Mouse (Mus musculus) cerebellum, adult 11 months (tissue): Measurements from ENCODE around the gene Pkib.

ENCODE experiments used
- DNase-seq: peaks from one replicate; pipeline ENCODE4 v3.0.0; 2022

Gene Pkib

DNA sequence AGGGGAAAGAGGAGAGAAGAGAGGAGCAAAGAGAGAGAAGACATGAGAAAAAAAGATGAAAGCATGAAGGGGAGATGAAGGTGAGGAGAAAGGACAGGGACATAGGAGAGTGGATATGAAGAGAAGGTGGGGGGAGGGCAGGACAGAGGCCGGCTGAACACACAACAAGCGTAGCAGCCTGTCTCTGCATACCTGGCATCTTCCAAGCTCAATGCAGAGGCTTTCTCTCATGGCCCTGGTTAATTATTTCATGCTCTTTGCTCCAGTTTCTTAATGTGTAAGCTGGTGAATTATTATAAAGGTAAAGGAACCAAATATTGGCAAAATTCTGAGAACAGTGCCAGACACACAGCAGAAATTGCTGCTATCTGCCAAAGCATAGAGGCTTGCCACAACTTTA is 109.6 kb downstream of the Pkib start:
- no peak for DNase-seq

DNA sequence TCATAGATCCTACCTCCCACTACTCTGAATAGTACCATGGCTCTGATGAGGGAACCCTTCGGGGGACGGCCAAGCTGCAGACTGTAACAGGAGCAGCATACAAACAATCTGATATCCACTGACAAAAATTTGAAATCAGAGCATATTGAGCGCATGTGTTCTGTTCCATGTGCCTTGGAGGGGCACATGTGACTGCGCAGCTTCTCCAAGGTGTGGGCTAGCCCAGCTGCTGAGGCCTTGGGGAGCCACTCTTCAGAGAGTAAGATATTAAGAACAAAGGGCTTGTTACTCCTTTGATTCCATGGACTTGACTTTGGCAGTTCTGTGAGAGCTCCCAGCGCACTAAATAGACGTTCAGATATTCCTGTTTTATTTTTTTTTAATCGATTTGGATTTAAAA is 111.3 kb downstream of the Pkib start:
- no peak for DNase-seq

DNA sequence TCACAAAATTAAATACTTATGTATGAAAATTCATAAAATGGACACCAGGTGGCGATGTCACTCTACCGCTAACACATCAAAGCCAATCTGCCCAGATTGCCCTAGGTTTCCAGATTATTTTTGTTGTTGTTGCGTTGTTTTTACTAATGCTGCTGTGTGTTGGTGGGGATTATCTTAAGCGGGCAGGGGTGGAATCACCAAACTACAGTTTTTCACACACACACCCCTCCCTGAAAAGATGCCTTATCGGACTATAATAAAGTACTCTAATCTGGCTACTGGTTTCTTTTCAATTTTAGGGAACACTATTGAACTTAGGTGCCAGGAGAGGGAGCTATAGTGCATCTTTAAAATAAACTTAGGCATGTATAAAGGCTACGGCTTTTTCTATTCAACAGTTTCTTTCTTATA is 111.8 kb downstream of the Pkib start:
- no peak for DNase-seq

DNA sequence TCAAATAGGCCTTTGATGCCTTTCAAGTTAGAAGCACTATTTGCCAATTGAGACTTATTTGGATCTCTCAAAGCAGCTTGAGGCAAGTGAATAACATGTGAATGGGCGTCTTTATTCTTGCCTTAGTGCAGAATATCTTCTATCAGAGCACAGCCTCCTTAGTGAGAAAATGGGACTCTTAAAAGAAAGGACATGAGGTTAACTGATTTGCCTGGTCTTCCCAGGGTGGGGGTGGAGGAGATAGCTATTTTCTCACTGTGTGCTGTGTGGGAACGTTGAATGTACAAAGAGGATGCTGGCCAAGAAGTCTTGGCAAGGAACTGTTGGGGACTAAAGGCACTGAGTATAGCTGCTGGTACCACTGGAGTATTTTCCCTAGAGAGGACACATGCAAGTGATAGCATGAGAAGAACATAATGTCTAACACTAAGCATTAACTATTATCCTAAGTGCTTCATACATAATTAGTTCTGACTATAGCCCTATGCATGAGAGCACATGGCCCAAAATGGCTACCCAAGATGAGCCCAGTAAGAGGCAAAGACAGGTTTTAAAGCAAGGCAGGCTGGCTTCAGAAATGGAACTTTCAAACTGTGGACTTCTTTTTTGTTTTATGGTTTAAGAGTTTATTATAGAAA is 112.5 kb downstream of the Pkib start:
- DNase-seq, result no peak

DNA sequence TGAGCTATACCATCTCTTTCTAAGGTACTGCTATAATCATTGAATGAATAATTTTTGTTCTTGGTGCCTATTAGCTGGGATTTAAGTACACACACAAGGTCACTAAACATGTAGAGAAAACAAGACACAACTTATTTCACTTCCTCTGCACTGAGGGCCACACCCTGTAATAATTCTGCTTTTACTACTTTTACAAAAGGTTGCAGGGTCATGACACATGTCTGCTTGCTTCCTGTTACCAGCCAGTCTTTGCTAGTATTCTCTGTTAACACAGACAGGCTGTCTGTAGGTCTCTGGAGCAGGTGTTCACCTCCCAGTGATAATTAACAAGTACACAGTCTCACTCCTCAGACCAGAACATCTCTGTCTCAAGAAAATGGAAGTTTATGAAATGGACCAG is 113.7 kb downstream of the Pkib start:
- no peak for DNase-seq

DNA sequence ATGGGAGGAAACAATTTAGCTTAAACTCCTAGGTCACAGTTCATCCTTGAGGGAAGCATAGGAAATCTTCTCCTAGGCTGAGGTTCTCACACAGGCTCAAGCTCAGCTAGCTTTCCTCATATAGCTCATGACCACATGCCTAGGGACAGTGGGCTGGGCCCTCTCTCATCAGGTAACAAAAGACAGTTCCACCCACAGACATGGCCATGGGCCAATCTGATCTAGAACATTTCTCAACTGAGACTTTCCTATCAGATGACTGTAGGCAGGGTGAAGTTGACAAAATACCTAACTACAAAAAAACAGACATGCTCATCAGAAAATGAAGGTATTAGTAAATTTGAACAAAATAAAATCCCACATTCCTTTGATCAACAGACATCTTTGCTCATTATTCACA is 115.3 kb downstream of the Pkib start:
- no peak for DNase-seq

DNA sequence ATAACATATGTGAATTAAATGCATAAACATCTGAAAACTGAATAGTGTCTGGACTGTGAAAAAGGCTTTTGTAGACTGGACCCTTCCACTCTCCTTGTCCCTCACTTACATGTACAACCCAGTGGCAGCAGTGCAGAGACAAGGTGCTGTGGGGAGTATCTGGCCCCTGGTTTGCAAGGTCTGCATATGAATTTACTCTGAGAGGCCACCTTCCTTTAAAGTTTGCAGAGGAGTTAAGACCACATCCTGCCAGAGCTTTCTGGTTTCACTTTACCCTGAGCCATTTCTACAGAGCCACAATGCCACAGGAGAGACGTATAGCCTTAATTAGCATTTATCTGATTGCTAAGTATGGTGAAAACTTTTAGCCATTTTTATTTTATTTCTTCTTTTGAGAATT is 121.6 kb downstream of the Pkib start:
- no peak for DNase-seq

DNA sequence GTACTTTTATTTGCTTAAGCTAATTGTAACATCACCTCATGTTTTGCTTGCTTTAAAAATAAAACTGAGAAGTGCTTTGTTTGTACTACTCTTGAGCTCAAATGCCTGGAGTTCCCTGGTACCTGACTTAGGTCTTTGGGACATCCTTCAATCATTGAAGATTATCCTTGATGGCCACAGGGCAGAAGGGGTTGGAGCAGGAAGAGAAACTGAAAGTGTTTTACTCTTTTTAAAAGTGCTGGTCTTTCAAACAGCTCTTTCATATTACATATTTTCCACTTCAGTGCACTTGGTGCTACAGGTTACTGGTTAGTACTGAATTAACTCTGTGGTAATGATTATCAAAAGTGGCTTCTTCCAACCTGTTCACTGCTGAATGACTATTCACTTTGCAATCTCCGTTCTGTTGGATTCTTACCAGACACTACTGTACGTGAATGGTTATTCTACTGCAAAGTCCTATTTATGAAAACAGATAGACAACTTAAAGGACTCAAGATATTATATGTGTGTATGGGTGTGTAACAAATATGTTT is 123.5 kb downstream of the Pkib start:
- no peak for DNase-seq

DNA sequence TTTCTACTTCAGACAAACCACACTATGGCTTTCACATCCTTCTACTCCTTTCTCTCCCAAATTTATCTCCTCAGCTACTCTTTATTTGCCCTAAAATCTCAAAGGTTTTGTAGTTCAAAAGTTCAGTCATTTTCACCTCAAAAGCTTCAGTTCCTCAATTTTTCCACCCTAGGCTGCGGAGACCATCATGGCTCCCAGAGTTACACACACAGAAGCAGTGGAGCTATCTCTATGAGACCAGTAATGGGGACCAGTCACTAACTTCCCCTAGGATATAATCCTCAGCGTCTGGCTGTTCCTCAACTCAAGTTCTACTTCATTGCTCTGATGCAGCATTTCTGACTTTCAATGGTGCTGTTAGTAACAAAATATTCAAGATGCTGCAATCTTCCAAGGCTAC is 127.2 kb downstream of the Pkib start:
- DNase-seq, result no peak

DNA sequence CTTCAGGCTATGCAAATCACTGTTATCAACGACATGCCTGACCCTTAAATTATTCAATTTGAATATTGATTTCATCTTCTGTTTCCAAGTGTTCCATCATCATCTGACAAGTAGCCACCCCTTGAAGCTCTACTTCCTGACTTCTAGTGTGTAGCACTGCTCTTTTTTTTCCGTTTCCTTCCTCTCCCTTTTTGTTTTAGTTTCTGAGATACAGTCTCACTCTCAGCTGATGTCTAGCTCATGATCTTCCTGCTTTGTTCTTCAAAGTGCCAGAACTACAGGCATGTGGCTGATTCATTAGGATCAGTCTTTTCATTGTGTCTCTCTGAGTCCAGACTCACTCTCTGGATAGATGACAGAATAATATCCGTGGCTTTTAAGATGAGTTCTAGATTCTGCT is 128.9 kb downstream of the Pkib start:
- DNase-seq, result no peak

DNA sequence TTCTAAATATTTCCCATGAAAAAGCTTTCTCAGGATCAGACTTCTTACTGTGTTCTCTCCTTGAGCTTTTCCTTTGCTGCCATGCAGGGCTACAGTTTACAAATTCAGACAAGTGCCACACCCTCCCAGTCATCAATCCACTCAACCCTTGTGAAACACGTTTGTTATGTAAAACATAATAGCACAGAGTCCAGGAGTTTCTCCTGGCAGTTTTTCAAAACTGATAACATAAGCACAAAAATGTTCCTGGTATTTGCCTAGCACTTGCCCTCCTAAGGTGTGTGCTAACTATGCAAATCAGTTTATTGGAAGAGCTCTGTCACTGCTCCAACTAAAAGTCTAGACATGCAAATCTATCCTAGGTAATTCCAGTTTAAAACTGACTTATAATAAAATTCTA is 131.3 kb downstream of the Pkib start:
- no peak for DNase-seq

DNA sequence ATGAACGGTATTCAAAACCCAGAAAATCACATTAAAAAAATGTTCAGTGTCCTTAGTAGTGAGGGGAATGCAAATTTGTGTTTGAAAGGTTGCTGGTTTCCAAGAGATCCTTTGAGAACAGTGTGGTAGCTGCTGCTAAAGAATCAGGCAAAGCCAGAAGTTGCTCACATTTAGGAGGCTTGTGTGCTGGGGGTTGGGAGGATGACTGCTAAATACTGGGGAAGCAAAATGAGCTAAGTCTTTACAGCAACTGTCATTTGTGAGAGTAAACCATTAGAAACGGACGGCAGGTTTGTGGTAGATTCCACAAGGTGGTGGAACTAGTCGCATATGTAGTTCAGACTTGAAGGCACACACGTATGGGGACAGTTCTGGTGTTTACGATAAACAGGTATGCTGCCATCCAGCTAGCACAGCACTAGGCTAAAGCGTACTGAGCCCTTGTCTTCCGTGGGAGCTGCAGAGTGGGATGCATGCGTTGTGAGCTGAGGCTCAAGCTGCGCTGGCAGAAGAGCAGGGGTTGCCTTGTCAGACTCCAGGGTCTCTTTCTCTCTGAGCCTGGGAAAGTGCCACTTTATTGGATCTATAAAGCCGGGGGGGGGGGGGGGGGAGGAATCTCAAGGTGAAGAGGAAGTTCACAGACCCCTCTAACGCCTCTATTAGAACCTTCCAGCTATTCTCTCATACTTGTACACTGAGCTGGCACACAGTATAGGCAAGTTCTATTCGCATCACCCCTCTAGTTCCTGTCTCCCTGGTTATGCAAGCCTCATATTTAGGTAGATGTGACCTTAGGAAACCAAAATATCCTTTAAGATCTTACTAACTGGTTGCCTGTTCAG is 151.7 kb downstream of the Pkib start:
- DNase-seq, result no peak

DNA sequence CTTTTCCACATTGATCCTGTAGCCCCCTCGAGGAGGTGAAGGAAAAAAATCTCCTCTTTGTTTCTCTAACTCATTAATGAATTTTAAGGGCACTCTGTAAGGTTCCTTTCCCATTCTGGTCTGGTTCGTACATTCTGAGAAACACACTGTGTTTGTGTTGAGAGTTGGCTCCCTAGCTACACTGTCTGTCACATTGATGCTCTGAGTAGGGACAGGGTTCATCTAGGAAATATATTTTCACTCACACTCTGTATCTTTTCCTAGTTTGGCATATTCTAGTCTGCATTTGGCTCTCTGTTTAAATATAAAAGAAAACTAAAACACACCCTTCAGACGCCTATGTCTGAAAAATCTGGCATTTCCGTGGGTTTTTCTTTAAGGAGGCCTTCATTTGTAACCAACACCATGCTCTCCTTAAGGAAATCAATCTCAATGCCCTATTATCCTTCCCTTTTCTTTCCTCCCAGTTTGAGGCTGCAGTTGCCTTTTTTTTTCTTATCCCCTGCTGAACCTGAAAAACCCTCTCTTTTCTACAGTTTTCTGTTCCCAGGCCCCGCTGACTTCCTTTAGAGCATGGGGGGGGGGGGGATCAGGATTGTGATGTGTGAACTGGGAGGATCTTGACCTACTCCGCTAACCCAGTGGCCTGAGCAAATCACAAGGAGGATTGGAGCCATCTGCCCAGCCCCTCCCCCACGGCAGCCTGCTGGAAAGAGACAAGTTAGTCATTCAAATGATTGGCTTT is 152.5 kb downstream of the Pkib start:
- DNase-seq, result peak; percentile 46

DNA sequence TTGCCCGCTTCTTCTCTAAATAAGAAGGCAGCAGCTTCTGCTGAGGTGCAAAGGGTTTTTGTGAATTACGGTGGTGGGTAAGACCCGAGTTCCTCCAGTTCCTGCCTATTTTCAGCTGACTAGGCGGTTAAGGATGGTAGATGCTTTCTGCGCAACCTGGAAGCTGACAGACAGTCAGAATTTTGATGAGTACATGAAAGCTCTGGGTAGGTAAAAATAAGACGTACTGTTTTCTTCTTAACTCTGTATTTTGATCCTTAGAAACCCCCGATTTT is 153.0 kb downstream of the Pkib start, which contains the start of gene Fabp7:
Gene Fabp7 (plus strand): TSS at position 6 of the 275 bp plus-strand sequence.
- DNase-seq, result no peak

DNA sequence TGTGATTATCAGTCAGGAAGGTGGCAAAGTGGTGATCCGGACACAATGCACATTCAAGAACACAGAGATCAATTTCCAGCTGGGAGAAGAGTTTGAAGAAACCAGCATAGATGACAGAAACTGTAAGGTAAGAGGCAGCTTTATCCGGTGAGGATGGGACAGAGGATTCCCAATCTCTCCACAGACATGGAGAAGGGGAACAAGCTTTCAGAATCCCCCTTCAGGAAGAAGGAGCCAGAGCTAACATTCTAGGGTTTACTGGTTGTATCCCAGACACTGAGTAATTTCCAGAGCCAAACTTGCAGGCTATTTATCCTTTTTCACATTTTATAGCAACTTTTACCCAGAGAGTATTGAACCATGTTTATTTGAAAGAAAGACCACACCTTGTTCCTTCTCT is 153.8 kb downstream of the Pkib start:
- DNase-seq, result no peak
